Mouse (Mus musculus) embryonic facial prominence, embryonic 10.5 days (tissue): ENCODE measurements at regions not wholly inside any gene's neighbourhood (a gene's known extent, or its start where the extent isn't known, plus 50 kb on each side); places are given as distances from the start of the nearest gene placed in this dataset.

ENCODE experiments used
- DNase-seq: peaks from one replicate; pipeline ENCODE4 v3.0.0-alpha.2; 2017; ENCODE audit warnings: low spot score
- H3K27ac ChIP-seq: fragments of 300-500 bp; sonication (generic); replicated peaks from 2 replicates; pipeline ENCODE4 v1.5.1; 2016; ENCODE audit warnings: mild to moderate bottlenecking
- H3K27me3 ChIP-seq: fragments of 300-500 bp; sonication (generic); replicated peaks from 2 replicates; pipeline ENCODE4 v1.6.1; 2016; ENCODE audit warnings: low read depth, mild to moderate bottlenecking; ENCODE audit not compliant: poor library complexity, severe bottlenecking
- H3K36me3 ChIP-seq: fragments of 300-500 bp; sonication (generic); replicated peaks from 2 replicates; pipeline ENCODE4 v1.6.1; 2016; ENCODE audit warnings: mild to moderate bottlenecking, moderate library complexity
- H3K4me1 ChIP-seq: fragments of 300-500 bp; sonication (generic); 2 replicates; pipeline ENCODE4 v1.6.1; 2016
- H3K4me3 ChIP-seq: fragments of 300-500 bp; sonication (generic); 2 replicates; pipeline ENCODE4 v1.5.1; 2016; ENCODE audit warnings: mild to moderate bottlenecking, moderate library complexity
- H3K9me3 ChIP-seq: fragments of 300-500 bp; sonication (generic); 2 replicates; pipeline ENCODE4 v1.6.1; 2016; ENCODE audit warnings: mild to moderate bottlenecking
- WGBS: fragments of 180-500 bp; shearing (Covaris S2); methylation state at CpG from one replicate; pipeline ENCODE4 v1.1.7; 2016; 5-methylcytosine and 5-hydroxymethylcytosine counted together

GRCm38 (mm10) chr13:103504987-103505386 lies 170.7 kb upstream of the Mast4 start:
- Histone ChIP-seq H3K27me3 (no peaks in the 10 kb centered on the region), H3K4me1 (no peaks in the 10 kb centered on the region), H3K9me3 (0 out of 2 replicates have a peak, but pooled peaks cover 3% of the 10 kb centered on the region), H3K36me3 (no peaks in the 10 kb centered on the region), H3K27ac (no peak overlapping the region), H3K4me3 (no peak overlapping the region)
- WGBS = 84% methylated on average over 7 of the region's 7 CpGs
- no peak for DNase-seq

- no peak for DNase-seq
- no peaks in the 10 kb centered on the region for H3K27me3 ChIP-seq
- no peak overlapping the region for H3K27ac ChIP-seq
- no peaks in the 10 kb centered on the region for H3K4me1 ChIP-seq
- no peaks in the 10 kb centered on the region for H3K36me3 ChIP-seq
- H3K9me3 ChIP-seq = no peaks in the 10 kb centered on the region
- no peak overlapping the region for H3K4me3 ChIP-seq
- WGBS = 85% methylated on average over 8 of the region's 8 CpGs
Measured at GRCm38 (mm10) chr13:103499376-103499775, 165.1 kb upstream of the Mast4 start.

DNA sequence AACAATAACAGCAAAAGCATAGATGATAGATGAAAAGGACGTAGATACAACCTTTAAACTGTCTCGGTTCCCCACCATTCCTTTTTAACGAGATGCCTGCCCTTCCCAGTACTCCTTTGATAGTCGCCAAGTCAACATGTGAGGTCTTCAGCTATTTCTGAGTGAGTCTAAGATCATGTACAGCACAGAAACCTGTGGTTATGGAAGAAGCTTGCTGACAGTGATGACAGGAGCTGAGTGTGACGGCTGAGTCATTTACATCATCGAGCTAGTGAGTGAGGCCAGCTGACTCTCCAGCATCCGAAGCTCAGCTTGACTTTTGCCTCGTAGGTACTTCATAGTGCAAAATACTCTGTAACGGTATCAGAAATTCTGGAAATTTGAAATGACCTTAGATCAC lies 160.1 kb upstream of the Mast4 start:
- Histone ChIP-seq H3K27ac (no peak overlapping the region), H3K4me3 (no peak overlapping the region), H3K4me1 (peaks cover 12% of the 10 kb centered on the region), H3K27me3 (no peaks in the 10 kb centered on the region), H3K9me3 (no peaks in the 10 kb centered on the region), H3K36me3 (no peaks in the 10 kb centered on the region)
- WGBS = 87% methylated on average over 9 of the region's 9 CpGs
- no peak for DNase-seq

DNA sequence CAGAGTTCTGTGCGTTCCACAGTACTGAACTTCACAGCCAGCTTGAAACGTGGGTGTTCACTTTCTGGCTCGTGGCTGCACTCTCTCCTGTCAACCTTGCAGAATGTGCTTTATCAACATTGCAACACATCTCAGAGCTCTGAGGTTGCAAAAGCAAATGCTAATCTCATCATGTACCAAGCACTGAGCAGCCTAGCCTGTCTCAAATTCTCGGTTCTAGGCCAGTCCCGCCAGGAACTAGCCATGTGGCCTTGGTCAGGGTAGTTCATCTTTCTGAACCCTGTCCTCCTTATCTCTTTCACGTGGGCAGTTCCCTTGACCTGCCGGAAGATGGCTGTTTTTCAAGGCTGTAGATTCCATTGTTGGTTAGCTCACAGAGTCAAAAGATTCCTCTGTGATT lies 159.3 kb upstream of the Mast4 start:
- Histone ChIP-seq H3K36me3 (no peaks in the 10 kb centered on the region), H3K4me3 (no peak overlapping the region), H3K27me3 (no peaks in the 10 kb centered on the region), H3K27ac (no peak overlapping the region), H3K4me1 (peaks cover 12% of the 10 kb centered on the region), H3K9me3 (no peaks in the 10 kb centered on the region)
- DNase-seq = no peak
- WGBS = 83% methylated on average over 7 of the region's 7 CpGs

GRCm38 (mm10) chr13:103490049-103490448 lies 155.8 kb upstream of the Mast4 start:
- Histone ChIP-seq H3K27ac (no peak overlapping the region), H3K27me3 (no peaks in the 10 kb centered on the region), H3K4me1 (peaks cover 12% of the 10 kb centered on the region), H3K9me3 (no peaks in the 10 kb centered on the region), H3K36me3 (no peaks in the 10 kb centered on the region), H3K4me3 (no peak overlapping the region)
- 58% methylated on average over 6 of the region's 6 CpGs for WGBS
- no peak for DNase-seq

DNA sequence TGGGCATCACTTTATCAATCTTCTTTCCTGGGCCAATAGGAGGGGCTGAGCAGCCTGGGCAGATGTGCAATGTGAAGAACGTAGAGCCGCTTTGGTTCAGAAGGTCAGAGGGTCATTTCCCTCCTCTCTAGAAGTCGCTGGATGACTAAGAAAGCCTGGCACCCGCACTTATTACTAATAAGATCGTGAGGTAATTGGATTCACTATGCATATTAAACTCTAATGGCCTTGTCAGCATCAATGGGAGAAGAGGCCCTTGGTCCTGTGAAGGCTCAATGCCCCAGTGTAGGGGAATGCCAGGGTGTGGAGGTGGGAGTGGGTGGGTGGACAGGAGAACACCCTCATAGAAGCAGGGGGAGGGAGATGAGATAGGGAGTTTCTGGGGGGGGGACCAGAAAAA lies 149.8 kb upstream of the Mast4 start:
- H3K27me3 ChIP-seq = no peaks in the 10 kb centered on the region
- H3K36me3 ChIP-seq = no peaks in the 10 kb centered on the region
- H3K4me1 ChIP-seq = no peaks in the 10 kb centered on the region
- H3K27ac ChIP-seq = no peak overlapping the region
- no peaks in the 10 kb centered on the region for H3K9me3 ChIP-seq
- no peak for DNase-seq
- no peak overlapping the region for H3K4me3 ChIP-seq
- WGBS = 59% methylated on average over 5 of the region's 5 CpGs

DNA sequence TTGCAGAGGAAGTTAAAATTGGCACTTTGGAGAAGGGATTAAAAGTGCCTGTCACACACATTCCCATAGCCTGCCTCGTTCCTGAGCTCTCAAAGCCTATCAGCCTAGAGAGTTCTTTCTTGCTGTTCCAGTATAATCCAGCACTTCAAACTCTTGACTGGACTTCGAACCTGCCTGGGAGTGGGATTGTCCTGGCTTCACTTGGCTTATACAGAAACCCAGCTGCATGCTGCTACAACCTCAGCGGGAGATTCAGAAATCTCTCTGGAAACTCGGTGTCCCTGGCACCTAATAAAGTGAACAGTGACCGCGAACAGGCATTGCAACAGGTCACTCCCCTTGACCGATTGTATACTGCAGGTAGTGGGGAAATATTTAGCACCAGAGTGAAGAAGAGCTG lies 149.1 kb upstream of the Mast4 start:
- no peaks in the 10 kb centered on the region for H3K4me1 ChIP-seq
- no peak overlapping the region for H3K27ac ChIP-seq
- DNase-seq = no peak
- no peaks in the 10 kb centered on the region for H3K27me3 ChIP-seq
- no peaks in the 10 kb centered on the region for H3K36me3 ChIP-seq
- no peaks in the 10 kb centered on the region for H3K9me3 ChIP-seq
- H3K4me3 ChIP-seq = no peak overlapping the region
- WGBS = 81% methylated on average over 7 of the region's 7 CpGs

DNA sequence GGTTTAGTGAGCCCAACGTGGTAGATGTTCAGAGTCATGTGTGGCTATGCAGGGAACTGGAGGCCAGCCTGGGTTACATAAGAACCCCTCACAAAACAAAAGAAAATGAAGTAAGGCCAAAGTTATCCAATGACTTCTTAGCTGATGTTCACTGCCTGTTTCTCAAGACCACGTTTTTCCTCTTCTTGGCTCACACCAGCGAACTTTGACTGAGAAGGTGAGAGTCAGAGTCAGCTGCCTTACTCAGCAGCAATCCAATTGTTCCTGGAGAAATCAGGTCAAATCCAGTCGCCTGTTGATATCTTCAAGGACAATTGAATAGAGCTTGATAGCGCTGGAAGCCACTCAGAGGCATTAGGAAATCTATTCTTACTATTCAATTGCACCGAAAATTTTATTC lies 142.0 kb upstream of the Mast4 start:
- no peaks in the 10 kb centered on the region for H3K4me1 ChIP-seq
- H3K36me3 ChIP-seq = no peaks in the 10 kb centered on the region
- H3K27ac ChIP-seq = no peak overlapping the region
- no peaks in the 10 kb centered on the region for H3K27me3 ChIP-seq
- H3K4me3 ChIP-seq = no peak overlapping the region
- 86% methylated on average over 6 of the region's 6 CpGs for WGBS
- DNase-seq = no peak
- H3K9me3 ChIP-seq = no peaks in the 10 kb centered on the region

DNA sequence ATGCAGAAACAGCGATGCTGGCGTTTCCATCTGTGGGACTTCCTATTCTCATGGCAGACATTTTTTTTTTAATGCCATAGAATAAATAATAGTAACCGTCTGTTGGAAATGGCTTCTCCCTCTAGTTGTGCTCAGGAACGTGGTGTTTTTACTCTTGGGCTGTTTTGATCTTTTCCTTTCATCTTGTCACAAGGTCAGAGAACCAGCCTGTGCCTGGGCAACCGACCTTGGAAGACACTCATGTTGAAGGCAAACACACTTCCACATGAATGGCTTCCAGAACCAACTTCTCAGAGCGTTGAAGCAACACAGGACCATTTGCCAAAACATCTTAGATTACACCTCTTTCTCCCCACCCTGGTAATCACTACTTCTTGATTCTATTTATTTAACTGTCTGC lies 137.9 kb upstream of the Mast4 start:
- no peak for DNase-seq
- Histone ChIP-seq H3K36me3 (no peaks in the 10 kb centered on the region), H3K4me1 (peaks cover 7% of the 10 kb centered on the region), H3K27ac (no peak overlapping the region), H3K9me3 (no peaks in the 10 kb centered on the region), H3K27me3 (no peaks in the 10 kb centered on the region), H3K4me3 (no peak overlapping the region)
- WGBS = 68% methylated on average over 6 of the region's 6 CpGs

GRCm38 (mm10) chr13:103470141-103470540 lies 135.8 kb upstream of the Mast4 start:
- 60% methylated on average over 6 of the region's 6 CpGs for WGBS
- DNase-seq = peak; percentile 23
- no peaks in the 10 kb centered on the region for H3K9me3 ChIP-seq

GRCm38 (mm10) chr13:103460499-103460898 lies 126.2 kb upstream of the Mast4 start:
- Histone ChIP-seq H3K9me3 (no peaks in the 10 kb centered on the region), H3K4me3 (no peak overlapping the region), H3K27me3 (no peaks in the 10 kb centered on the region), H3K27ac (no peak overlapping the region), H3K4me1 (no peaks in the 10 kb centered on the region), H3K36me3 (no peaks in the 10 kb centered on the region)
- DNase-seq = no peak
- 89% methylated on average over 4 of the region's 4 CpGs for WGBS

More at GRCm38 (mm10) chr13:103470141-103470540, 135.8 kb upstream of the Mast4 start:
- Histone ChIP-seq H3K27ac (no peak overlapping the region), H3K4me3 (no peak overlapping the region), H3K36me3 (no peaks in the 10 kb centered on the region), H3K27me3 (no peaks in the 10 kb centered on the region), H3K4me1 (peaks cover 7% of the 10 kb centered on the region)

GRCm38 (mm10) chr13:103459486-103460147 lies 125.3 kb upstream of the Mast4 start:
- DNase-seq = no peak
- no peaks in the 10 kb centered on the region for H3K27me3 ChIP-seq
- no peak overlapping the region for H3K4me3 ChIP-seq
- H3K27ac ChIP-seq = no peak overlapping the region
- no peaks in the 10 kb centered on the region for H3K9me3 ChIP-seq
- 88% methylated on average over 13 of the region's 13 CpGs for WGBS
- H3K36me3 ChIP-seq = no peaks in the 10 kb centered on the region
- no peaks in the 10 kb centered on the region for H3K4me1 ChIP-seq

DNA sequence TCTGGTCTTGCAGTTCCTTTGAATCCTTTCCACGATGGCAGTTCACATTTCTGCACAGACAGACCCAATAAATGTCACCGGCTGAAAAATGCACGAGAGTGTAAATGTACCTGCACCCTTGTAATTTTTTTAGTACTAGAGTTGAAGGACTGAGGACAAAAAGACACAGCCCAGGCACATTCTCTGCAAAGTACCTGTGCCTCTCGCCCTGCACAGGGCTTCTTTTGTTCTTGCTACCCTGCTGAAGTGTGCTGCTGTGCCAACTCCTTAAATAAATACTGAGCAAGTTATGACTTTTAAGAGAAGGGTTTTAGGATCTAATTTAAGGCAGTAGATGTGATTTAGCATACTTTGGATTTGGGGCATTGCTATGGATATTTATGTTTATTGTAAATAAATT lies 118.5 kb upstream of the Mast4 start:
- DNase-seq = no peak
- WGBS = 67% methylated on average over 4 of the region's 4 CpGs
- no peaks in the 10 kb centered on the region for H3K36me3 ChIP-seq
- no peaks in the 10 kb centered on the region for H3K27me3 ChIP-seq
- no peak overlapping the region for H3K4me3 ChIP-seq
- no peak overlapping the region for H3K27ac ChIP-seq
- H3K9me3 ChIP-seq = no peaks in the 10 kb centered on the region
- 0 out of 2 replicates have a peak, but pooled peaks cover 4% of the 10 kb centered on the region for H3K4me1 ChIP-seq
